Mouse (Mus musculus): ENCODE results near the gene Tmem186. TPM values are rescaled to one million over a fixed set of nuclear protein-coding genes. Genes with fewer than 3 reads are reported as not detected.
A peak's percentile ranks its signal among the peaks of the same experiment; 100 is the strongest.

Gene Tmem186
- polyA plus RNA-seq, 2 experiments, result 6.5 to 7.9 TPM

GRCm38 (mm10) chr16:8680470-8680869 lies 43.0 kb upstream of the Tmem186 start, which contains the start of gene Gm5767:
TSS of gene Gm5767 (plus strand) at chr16:8680770.
- no peak for TF ChIP-seq CTCF (IDR thresholded peaks at IDR 0.05; ENCODE audit: low read depth)
- no peak for TF ChIP-seq EP300 (IDR thresholded peaks at IDR 0.05; ENCODE audit: low read depth)
- WGBS (ENCODE audit: insufficient replicate concordance), result 83% methylated on average over 5 of the region's 5 CpGs
- no peaks in the 10 kb centered on the region for H3K27me3 ChIP-seq (ENCODE audit: control insufficient read depth, insufficient read depth, low read length)
- no peaks in the 10 kb centered on the region for H3K9me3 ChIP-seq (ENCODE audit: control insufficient read depth, low read length)
- DNase-seq (ENCODE audit: low read depth in 3 of 3, low spot score in 3 of 3), result no peak
- H3K36me3 ChIP-seq (replicated peaks; ENCODE audit: control insufficient read depth, insufficient read depth, low read depth), result peaks cover 1% of the 10 kb centered on the region
- H3K4me3 ChIP-seq (ENCODE audit: insufficient read depth in 1 of 2, low read depth in 2 of 2, low read length in 2 of 2), result no peak within 1 kb of the TSS
- peaks cover 41 to 49% of the 10 kb centered on the region in 2 experiments for H3K4me1 ChIP-seq (replicated peaks; ENCODE audit: control insufficient read depth in 2 of 2, insufficient read depth in 2 of 2, low read length in 1 of 2)
- ATAC-seq (ENCODE audit: insufficient read depth), result no peak
- H3K4me2 ChIP-seq (ENCODE audit: low read depth), result no peak within 1 kb of the TSS
- H3K9ac ChIP-seq (replicated peaks), result no peak within 1 kb of the TSS; the same call in 1 of the 2 replicates
- peak within 1 kb of the TSS; percentile 98 for H3K27ac ChIP-seq

DNA sequence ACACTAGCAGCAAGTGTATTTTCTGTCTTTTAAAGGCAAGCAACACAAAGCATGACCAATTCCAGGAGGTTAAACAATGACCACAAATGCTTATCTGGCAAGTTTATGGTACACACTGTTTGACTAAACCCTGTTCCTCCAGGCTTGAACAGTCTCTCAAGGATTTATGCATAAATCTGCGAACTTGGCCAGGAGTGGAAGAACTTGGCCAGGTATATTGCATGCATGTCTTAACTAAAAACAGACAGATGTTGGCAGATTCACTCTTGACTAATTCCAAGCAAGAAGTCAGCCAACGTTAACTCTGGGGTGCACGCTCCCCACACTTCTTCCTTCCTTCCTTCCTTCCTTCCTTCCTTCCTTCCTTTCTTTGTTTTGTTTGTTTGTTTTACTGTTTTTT lies 42.3 kb upstream of the Tmem186 start:
- TF ChIP-seq EP300 (IDR thresholded peaks at IDR 0.05; ENCODE audit: low read depth) (no peak), CTCF (IDR thresholded peaks at IDR 0.05; ENCODE audit: low read depth) (no peak)
- no peak overlapping the region; the same call in 1 of the 2 replicates for H3K9ac ChIP-seq (replicated peaks)
- H3K36me3 ChIP-seq (replicated peaks; ENCODE audit: control insufficient read depth, insufficient read depth, low read depth), result no peaks in the 10 kb centered on the region; the same call in 1 of the 2 replicates
- peak overlapping the region; percentile 98 for H3K27ac ChIP-seq
- H3K9me3 ChIP-seq (ENCODE audit: control insufficient read depth, low read length), result no peaks in the 10 kb centered on the region
- no peaks in the 10 kb centered on the region for H3K27me3 ChIP-seq (ENCODE audit: control insufficient read depth, insufficient read depth, low read length)
- H3K4me3 ChIP-seq (ENCODE audit: insufficient read depth in 1 of 2, low read depth in 2 of 2, low read length in 2 of 2), result no peak overlapping the region
- DNase-seq (ENCODE audit: low read depth in 3 of 3, low spot score in 3 of 3), result no peak
- no peak for ATAC-seq (ENCODE audit: insufficient read depth)
- peaks cover 45 to 50% of the 10 kb centered on the region in 2 experiments for H3K4me1 ChIP-seq (replicated peaks; ENCODE audit: control insufficient read depth in 2 of 2, insufficient read depth in 2 of 2, low read length in 1 of 2)
- 63% methylated on average over 3 of the region's 3 CpGs for WGBS (ENCODE audit: insufficient replicate concordance)
- H3K4me2 ChIP-seq (ENCODE audit: low read depth), result no peak overlapping the region

GRCm38 (mm10) chr16:8678676-8679075 lies 41.2 kb upstream of the Tmem186 start:
- DNase-seq (ENCODE audit: low read depth in 3 of 3, low spot score in 3 of 3), result peak; percentile 57 to 59 (median 59)

DNA sequence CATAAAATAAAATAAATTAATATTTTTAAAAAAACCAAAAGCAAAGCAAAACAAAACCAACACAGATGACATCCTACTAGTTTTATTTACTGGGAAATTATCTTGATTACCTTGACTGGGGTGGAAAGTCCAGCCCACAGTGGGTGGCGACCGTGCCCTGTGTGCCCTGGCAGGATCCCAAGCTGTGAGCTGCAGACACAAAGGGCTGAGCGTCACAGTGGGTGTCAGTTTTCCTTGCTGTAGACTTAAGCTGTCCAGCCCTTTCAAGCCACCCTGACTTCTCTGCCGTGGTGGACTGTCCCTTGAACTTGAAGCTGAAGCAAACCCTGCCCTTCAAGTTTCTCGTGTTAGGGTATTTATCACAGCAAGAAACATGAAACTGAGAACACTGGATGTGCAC lies 40.5 kb upstream of the Tmem186 start:
- Histone ChIP-seq H3K27me3 (ENCODE audit: control insufficient read depth, insufficient read depth, low read length) (no peaks in the 10 kb centered on the region), H3K4me1 (replicated peaks; ENCODE audit: control insufficient read depth in 2 of 2, insufficient read depth in 2 of 2, low read length in 1 of 2) (peaks cover 60 to 66% of the 10 kb centered on the region in 2 experiments), H3K9me3 (ENCODE audit: control insufficient read depth, low read length) (no peaks in the 10 kb centered on the region), H3K27ac (peak overlapping the region; percentile 98), H3K4me2 (ENCODE audit: low read depth) (peak overlapping the region; percentile 46), H3K4me3 (ENCODE audit: insufficient read depth in 1 of 2, low read depth in 2 of 2, low read length in 2 of 2) (no peak overlapping the region), H3K9ac (replicated peaks) (peak overlapping the region; percentile 55), H3K36me3 (replicated peaks; ENCODE audit: control insufficient read depth, insufficient read depth, low read depth) (no peaks in the 10 kb centered on the region)
- ATAC-seq (ENCODE audit: insufficient read depth), result no peak
- WGBS (ENCODE audit: insufficient replicate concordance), result 46% methylated on average over 5 of the region's 5 CpGs
- TF ChIP-seq CTCF (IDR thresholded peaks at IDR 0.05; ENCODE audit: low read depth), result no peak
- no peak for TF ChIP-seq EP300 (IDR thresholded peaks at IDR 0.05; ENCODE audit: low read depth)
- DNase-seq (ENCODE audit: low read depth in 3 of 3, low spot score in 3 of 3), result no peak

More at GRCm38 (mm10) chr16:8678676-8679075, 41.2 kb upstream of the Tmem186 start:
- Histone ChIP-seq H3K9me3 (ENCODE audit: control insufficient read depth, low read length) (no peaks in the 10 kb centered on the region), H3K36me3 (replicated peaks; ENCODE audit: control insufficient read depth, insufficient read depth, low read depth) (no peaks in the 10 kb centered on the region), H3K4me1 (replicated peaks; ENCODE audit: control insufficient read depth in 2 of 2, insufficient read depth in 2 of 2, low read length in 1 of 2) (peaks cover 54 to 61% of the 10 kb centered on the region in 2 experiments), H3K27ac (peak overlapping the region; percentile 98), H3K4me2 (ENCODE audit: low read depth) (peak overlapping the region; percentile 46), H3K27me3 (ENCODE audit: control insufficient read depth, insufficient read depth, low read length) (no peaks in the 10 kb centered on the region), H3K9ac (replicated peaks) (peak overlapping the region; percentile 55), H3K4me3 (ENCODE audit: insufficient read depth in 1 of 2, low read depth in 2 of 2, low read length in 2 of 2) (no peak overlapping the region)
- peak; percentile 43; the same call in 1 of the 2 replicates for TF ChIP-seq EP300 (IDR thresholded peaks at IDR 0.05; ENCODE audit: low read depth)
- TF ChIP-seq CTCF (IDR thresholded peaks at IDR 0.05; ENCODE audit: low read depth), result no peak
- peak; percentile 29 for ATAC-seq (ENCODE audit: insufficient read depth)
- WGBS (ENCODE audit: insufficient replicate concordance), result 39% methylated on average over 4 of the region's 4 CpGs

DNA sequence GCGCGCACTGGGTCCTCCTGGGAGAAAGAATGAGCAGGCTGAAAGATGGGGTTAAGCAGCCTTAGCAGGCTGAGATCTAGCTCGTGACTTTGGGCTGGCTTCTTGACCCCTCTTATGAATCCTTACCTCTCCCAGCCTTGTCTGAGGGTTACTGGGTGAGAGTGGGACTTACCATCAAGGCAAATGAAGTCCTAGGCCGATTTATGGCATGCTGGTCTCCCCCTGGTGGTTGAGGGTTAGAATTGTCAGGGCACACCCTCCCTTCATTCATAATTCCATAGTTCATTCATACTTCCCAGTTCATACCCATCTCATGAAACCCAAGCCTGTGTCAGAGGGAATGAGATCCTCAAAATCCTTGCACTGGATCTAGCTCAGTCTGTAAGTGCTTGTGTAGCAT lies 39.3 kb upstream of the Tmem186 start:
- H3K36me3 ChIP-seq (replicated peaks; ENCODE audit: control insufficient read depth, insufficient read depth, low read depth), result no peaks in the 10 kb centered on the region
- 48% methylated on average over 4 of the region's 4 CpGs for WGBS (ENCODE audit: insufficient replicate concordance)
- no peaks in the 10 kb centered on the region for H3K9me3 ChIP-seq (ENCODE audit: control insufficient read depth, low read length)
- peak overlapping the region; percentile 98 for H3K27ac ChIP-seq
- H3K4me3 ChIP-seq (ENCODE audit: insufficient read depth in 1 of 2, low read depth in 2 of 2, low read length in 2 of 2), result peak overlapping the region in 1 of 2 experiments; percentile 30; a peak in 1 of 4 replicates
- H3K4me2 ChIP-seq (ENCODE audit: low read depth), result peak overlapping the region; percentile 77
- peaks cover 61 to 72% of the 10 kb centered on the region in 2 experiments for H3K4me1 ChIP-seq (replicated peaks; ENCODE audit: control insufficient read depth in 2 of 2, insufficient read depth in 2 of 2, low read length in 1 of 2)
- peak overlapping the region; percentile 76 for H3K9ac ChIP-seq (replicated peaks)
- TF ChIP-seq CTCF (IDR thresholded peaks at IDR 0.05; ENCODE audit: low read depth), result peak; percentile 97
- no peak for TF ChIP-seq EP300 (IDR thresholded peaks at IDR 0.05; ENCODE audit: low read depth)
- DNase-seq (ENCODE audit: low read depth in 3 of 3, low spot score in 3 of 3) (peak; percentile 62 to 71 (median 63)), ATAC-seq (ENCODE audit: insufficient read depth) (peak; percentile 28)
- no peaks in the 10 kb centered on the region for H3K27me3 ChIP-seq (ENCODE audit: control insufficient read depth, insufficient read depth, low read length)
